8 mouse cellular contexts compared by ENCODE assay signal in the genomic region with DNA sequence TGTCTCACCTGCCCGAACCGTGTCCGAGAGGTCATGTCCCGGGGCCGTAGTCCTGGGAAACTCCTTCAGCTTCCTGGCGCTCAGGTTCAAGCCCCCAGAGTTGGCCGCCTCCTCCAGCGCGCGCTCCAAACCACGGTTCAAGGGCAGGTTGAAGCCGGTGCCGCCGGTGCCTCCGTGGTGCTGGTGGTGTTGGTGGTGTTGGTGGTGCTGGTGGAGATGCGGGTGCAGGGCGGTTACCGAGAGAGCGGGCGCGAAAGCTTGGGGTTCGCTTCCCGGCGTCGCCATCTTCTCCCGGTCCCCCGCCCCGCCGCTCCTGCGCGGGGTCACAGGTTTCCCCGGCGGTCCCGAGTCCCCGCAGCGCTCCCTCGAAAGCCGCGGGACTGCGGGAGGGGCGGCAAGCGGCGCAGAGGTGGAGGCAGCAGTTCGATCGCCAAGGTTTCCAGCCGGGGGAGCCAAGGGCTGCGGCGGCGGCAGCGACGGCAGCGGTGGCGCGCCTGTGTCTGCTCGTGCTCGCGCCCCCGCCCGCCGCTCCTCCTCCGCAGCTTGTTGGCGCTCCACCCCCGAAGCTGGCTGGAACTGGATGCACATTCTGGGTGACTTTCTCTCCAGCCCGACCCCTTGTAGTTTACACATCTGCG. TPM values are rescaled to one million over a fixed set of nuclear protein-coding genes. Genes with fewer than 3 reads are reported as not detected.
DNase-seq lines count a peak whose midpoint lies in the region; ATAC-seq and TF ChIP-seq lines count a peak whose summit lies in the region.

A gene (minus strand): TSS at position 501 of the 638 bp plus-strand sequence.

- TF ChIP-seq POLR2A in heart, adult 2 months (IDR thresholded peaks at IDR 0.05; ENCODE audit: insufficient read depth, low read depth, low read length) = peak; percentile 51; the same call in 1 of the 2 replicates

- no peaks in the 10 kb centered on the region for H3K36me3 ChIP-seq in embryonic facial prominence, embryonic 12.5 days
- H3K36me3 ChIP-seq in heart, adult 2 months (ENCODE audit: control insufficient read depth, insufficient read depth, low read length) = peaks cover 2% of the 10 kb centered on the region
- no peaks in the 10 kb centered on the region for H3K36me3 ChIP-seq in limb, embryonic 15.5 days
- no peaks in the 10 kb centered on the region for H3K36me3 ChIP-seq in midbrain, postnatal 0 days (ENCODE audit: insufficient read depth, low read length)

- intact Hi-C loops in heart, adult 2 months (cut with DNase I) = loop anchor here (1.0 to 5.0 kb wide), 6 partner anchors 43 to 183 kb away; no protein-coding TSS in a partner anchor

- peak within 1 kb of the TSS; percentile 81 for H3K4me3 ChIP-seq in embryonic facial prominence, embryonic 12.5 days
- peak within 1 kb of the TSS; percentile 99 for H3K4me3 ChIP-seq in heart, adult 2 months
- peak within 1 kb of the TSS; percentile 90 for H3K4me3 ChIP-seq in limb, embryonic 15.5 days
- peak within 1 kb of the TSS; percentile 51 for H3K4me3 ChIP-seq in midbrain, postnatal 0 days (ENCODE audit: low read depth, low read length)

- peak within 1 kb of the TSS; percentile 85 for H3K9ac ChIP-seq in embryonic facial prominence, embryonic 12.5 days
- peak within 1 kb of the TSS; percentile 91 for H3K9ac ChIP-seq in heart, adult 2 months (ENCODE audit: low read depth, low read length)
- H3K9ac ChIP-seq in limb, embryonic 15.5 days = peak within 1 kb of the TSS; percentile 78
- peak within 1 kb of the TSS; percentile 95 for H3K9ac ChIP-seq in midbrain, postnatal 0 days (replicated peaks; ENCODE audit: low read length, poor library complexity, severe bottlenecking)

- no peaks in the 10 kb centered on the region for H3K27me3 ChIP-seq in embryonic facial prominence, embryonic 12.5 days
- H3K27me3 ChIP-seq in heart, adult 2 months (ENCODE audit: control insufficient read depth, insufficient read depth, low read length) = no peaks in the 10 kb centered on the region
- H3K27me3 ChIP-seq in limb, embryonic 15.5 days = no peaks in the 10 kb centered on the region
- no peaks in the 10 kb centered on the region for H3K27me3 ChIP-seq in midbrain, postnatal 0 days (ENCODE audit: insufficient read depth, low read length)

- 0 out of 2 replicates have a peak, but pooled peaks have one; percentile 8 for TF ChIP-seq EP300 in heart, adult 2 months (IDR thresholded peaks at IDR 0.05; ENCODE audit: insufficient read depth, low read depth, low read length)

- WGBS in embryonic facial prominence, embryonic 12.5 days = under 1% methylated on average over 65 of the region's 65 CpGs
- under 1% methylated on average over 65 of the region's 65 CpGs for WGBS in heart, adult 2 months
- 0% methylated on average over 58 of the region's 65 CpGs for WGBS in limb, embryonic 15.5 days
- WGBS in midbrain, postnatal 0 days = under 1% methylated on average over 64 of the region's 65 CpGs

- H3K79me2 ChIP-seq in heart, adult 2 months (replicated peaks; ENCODE audit: control insufficient read depth, insufficient read depth, low read length) = no peaks in the 10 kb centered on the region

- H3K4me1 ChIP-seq in embryonic facial prominence, embryonic 12.5 days = peaks cover 10% of the 10 kb centered on the region
- peaks cover 20% of the 10 kb centered on the region for H3K4me1 ChIP-seq in heart, adult 2 months (ENCODE audit: control insufficient read depth, insufficient read depth, low read length)
- H3K4me1 ChIP-seq in limb, embryonic 15.5 days = peaks cover 29% of the 10 kb centered on the region
- no peaks in the 10 kb centered on the region; the same call in 1 of the 2 replicates for H3K4me1 ChIP-seq in midbrain, postnatal 0 days (ENCODE audit: insufficient read depth, low read length)

- TF ChIP-seq CTCF in heart, adult 2 months (IDR thresholded peaks at IDR 0.05) = peak; percentile 33; the same call in 1 of the 2 replicates
- TF ChIP-seq CTCF in midbrain, postnatal 0 days (IDR thresholded peaks at IDR 0.05) = peak; percentile 43; the same call in 1 of the 2 replicates

- H3K9me3 ChIP-seq in embryonic facial prominence, embryonic 12.5 days = no peaks in the 10 kb centered on the region
- H3K9me3 ChIP-seq in limb, embryonic 15.5 days = no peaks in the 10 kb centered on the region
- no peaks in the 10 kb centered on the region for H3K9me3 ChIP-seq in midbrain, postnatal 0 days (ENCODE audit: low read length)

- peak; percentile 85 for DNase-seq in 3T3-L1 (ENCODE audit: low read depth, low spot score)
- DNase-seq in adrenal gland, postnatal 36 days = peak; percentile 87 to 93
- DNase-seq in heart, adult 2 months = peak; percentile 89 to 91
- peak; percentile 76 to 81 for DNase-seq in kidney, adult 8-10 months
- peak; percentile 87 for DNase-seq in midbrain, postnatal 0 days (ENCODE audit: low spot score)
- DNase-seq in spleen, postnatal 10 days (ENCODE audit: low spot score in 2 of 2) = peak; percentile 81 to 88

- peak within 1 kb of the TSS; percentile 91 for H3K27ac ChIP-seq in embryonic facial prominence, embryonic 12.5 days
- peak within 1 kb of the TSS; percentile 96 for H3K27ac ChIP-seq in heart, adult 2 months
- peak within 1 kb of the TSS; percentile 94 for H3K27ac ChIP-seq in limb, embryonic 15.5 days
- H3K27ac ChIP-seq in midbrain, postnatal 0 days (ENCODE audit: low read depth, low read length) = peak within 1 kb of the TSS; percentile 95

- peak within 1 kb of the TSS; percentile 81 for H3K4me2 ChIP-seq in embryonic facial prominence, embryonic 12.5 days (replicated peaks)
- peak within 1 kb of the TSS; percentile 67 for H3K4me2 ChIP-seq in limb, embryonic 15.5 days
- peak within 1 kb of the TSS; percentile 94 for H3K4me2 ChIP-seq in midbrain, postnatal 0 days (ENCODE audit: low read depth, low read length, poor library complexity, severe bottlenecking)

- ATAC-seq in embryonic facial prominence, embryonic 12.5 days (ENCODE audit: insufficient number of reproducible peaks, insufficient read depth, low FRiP score, low TSS enrichment) = peak; percentile 68; the same call in 1 of the 2 replicates
- peak; percentile 62 for ATAC-seq in limb, embryonic 15.5 days (ENCODE audit: insufficient number of reproducible peaks, low FRiP score, low TSS enrichment, low read depth)
- ATAC-seq in midbrain, postnatal 0 days (ENCODE audit: low FRiP score) = peak; percentile 70

RNA-seq across cellular contexts. Expression of the gene that starts here (rescaled TPM):
- total RNA-seq in adrenal gland, postnatal 36 days (2021) = 10 to 100 TPM; 12.4 to 13.7 TPM
- polyA plus RNA-seq in embryonic facial prominence, embryonic 12.5 days (2016; fragmentation: Nextera tagmentation; extraction: Ambion mirVana) = 15.3 and 15.7 TPM in 2 replicates
- total RNA-seq in heart, adult 2 months (2021) = 10 to 100 TPM; 14.8 to 17.1 TPM
- polyA plus RNA-seq in heart, adult 2 months (2012; rRNA removed) = 7.5 and 10.7 TPM in 2 replicates
- polyA plus RNA-seq in limb, embryonic 15.5 days (2015; fragmentation: Nextera tagmentation; extraction: Ambion mirVana) = 14.3 and 14.6 TPM in 2 replicates
- total RNA-seq in midbrain, postnatal 0 days (2014; rRNA removed) = 21.7 and 22.3 TPM in 2 replicates
- polyA plus RNA-seq in midbrain, postnatal 0 days (2015; fragmentation: Nextera tagmentation; extraction: Ambion mirVana) = 15.7 and 22.4 TPM in 2 replicates

Comparison
In these comparisons a context has a peak if more than half of its experiments do, and no peak if none do; other contexts are left out.
1. Peak in every context shown above with its lines: DNase-seq, ATAC-seq, H3K4me3 ChIP-seq and H3K27ac ChIP-seq.